Mouse (Mus musculus) heart, embryonic 14.5 days (tissue): ENCODE data around the gene C1qc. TPM values are rescaled to one million over a fixed set of nuclear protein-coding genes. Genes with fewer than 3 reads are reported as not detected.

ENCODE experiments used
- ATAC-seq: fragments of 200-750 bp; cut with Nextera tagmentation; 2 replicates; pipeline ENCODE4 v1.8.0; 2017; ENCODE audit warnings: low read depth, moderate TSS enrichment; ENCODE audit not compliant: insufficient number of reproducible peaks, insufficient read depth, low FRiP score
- H3K27ac ChIP-seq, 2 experiments: fragments of 200-500 bp in 1 of 2; fragments of 300-500 bp in 1 of 2; sonication (generic) in 1 of 2; replicated peaks in 1 of 2; 2 replicates each; pipeline ENCODE4 v1.5.1; 2012 to 2014; ENCODE audit warnings: low read depth in 2 of 2, low read length in 2 of 2, control low read depth in 1 of 2, mild to moderate bottlenecking in 1 of 2, mixed read lengths in 1 of 2; ENCODE audit not compliant: control insufficient read depth in 1 of 2, insufficient read depth in 1 of 2
- H3K27me3 ChIP-seq: fragments of 300-500 bp; sonication (generic); 2 replicates; pipeline ENCODE4 v1.6.1; 2014; ENCODE audit warnings: mild to moderate bottlenecking, low read length, control low read depth; ENCODE audit not compliant: control insufficient read depth, insufficient read depth
- H3K36me3 ChIP-seq: fragments of 300-500 bp; sonication (generic); 2 replicates; pipeline ENCODE4 v1.6.1; 2014; ENCODE audit warnings: mild to moderate bottlenecking, control low read depth, low read length, mixed read lengths; ENCODE audit not compliant: control insufficient read depth, insufficient read depth
- H3K4me1 ChIP-seq, 2 experiments: fragments of 200-500 bp in 1 of 2; fragments of 300-500 bp in 1 of 2; sonication (generic) in 1 of 2; 2 replicates each; pipeline ENCODE4 v1.6.1; 2012 to 2014; ENCODE audit warnings: low read length in 2 of 2, control low read depth in 1 of 2, mixed read lengths in 1 of 2; ENCODE audit not compliant: control insufficient read depth in 2 of 2, insufficient read depth in 2 of 2
- H3K4me2 ChIP-seq: fragments of 300-500 bp; sonication (generic); 2 replicates; pipeline ENCODE4 v1.6.1; 2014; ENCODE audit warnings: mild to moderate bottlenecking, low read length
- H3K4me3 ChIP-seq, 2 experiments: fragments of 200-500 bp in 1 of 2; fragments of 300-500 bp in 1 of 2; sonication (generic) in 1 of 2; 2 replicates each; pipeline ENCODE4 v1.5.1; 2012 to 2014; ENCODE audit warnings: low read length in 2 of 2, mild to moderate bottlenecking in 2 of 2, control low read depth in 1 of 2, low read depth in 1 of 2, moderate library complexity in 1 of 2; ENCODE audit not compliant: control insufficient read depth in 1 of 2, insufficient read depth in 1 of 2
- H3K9ac ChIP-seq: fragments of 300-500 bp; sonication (generic); 2 replicates; pipeline ENCODE4 v1.6.1; 2014; ENCODE audit warnings: mild to moderate bottlenecking, low read length
- H3K9me3 ChIP-seq: fragments of 300-500 bp; sonication (generic); 2 replicates; pipeline ENCODE4 v1.6.1; 2016; ENCODE audit warnings: low read length, control low read depth; ENCODE audit not compliant: control insufficient read depth
- WGBS: fragments of 180-500 bp; shearing (Covaris S2); extraction: QIAGEN DNeasy Blood & Tissue Kit; methylation state at CpG from one replicate; pipeline ENCODE4 v1.1.7; 2014; 5-methylcytosine and 5-hydroxymethylcytosine counted together
- polyA plus RNA-seq: library from polyadenylated mRNA; unstranded; fragments of >200 nt; fragmentation: Nextera tagmentation; extraction: Ambion mirVana; gene quantifications from 2 replicates; pipeline ENCODE4 v1.2.1, GENCODE M21; 2014

C1qc gene
- polyA plus RNA-seq, 1 experiment from 2014 or later, result 28.1 TPM

GRCm38 (mm10) chr4:136863517-136863916, 29.3 kb downstream of the C1qc start:
- H3K9ac ChIP-seq, result no peak overlapping the region
- ATAC-seq, result no peak
- peaks cover 75% of the 10 kb centered on the region for H3K27me3 ChIP-seq
- WGBS, result 15% methylated on average over 9 of the region's 9 CpGs
- no peak overlapping the region for H3K27ac ChIP-seq
- no peak overlapping the region for H3K4me2 ChIP-seq
- no peaks in the 10 kb centered on the region for H3K9me3 ChIP-seq
- no peak overlapping the region for H3K4me3 ChIP-seq
- H3K36me3 ChIP-seq, result no peaks in the 10 kb centered on the region
- H3K4me1 ChIP-seq, result no peaks in the 10 kb centered on the region

- Histone ChIP-seq H3K4me1 (no peaks in the 10 kb centered on the region), H3K27ac (no peak overlapping the region), H3K27me3 (peaks cover 69% of the 10 kb centered on the region), H3K9ac (no peak overlapping the region), H3K4me3 (no peak overlapping the region), H3K4me2 (no peak overlapping the region), H3K9me3 (no peaks in the 10 kb centered on the region), H3K36me3 (no peaks in the 10 kb centered on the region)
- no peak for ATAC-seq
- WGBS, result 43% methylated on average over 2 of the region's 2 CpGs
Observed at GRCm38 (mm10) chr4:136862411-136862810, 30.5 kb downstream of the C1qc start.

DNA sequence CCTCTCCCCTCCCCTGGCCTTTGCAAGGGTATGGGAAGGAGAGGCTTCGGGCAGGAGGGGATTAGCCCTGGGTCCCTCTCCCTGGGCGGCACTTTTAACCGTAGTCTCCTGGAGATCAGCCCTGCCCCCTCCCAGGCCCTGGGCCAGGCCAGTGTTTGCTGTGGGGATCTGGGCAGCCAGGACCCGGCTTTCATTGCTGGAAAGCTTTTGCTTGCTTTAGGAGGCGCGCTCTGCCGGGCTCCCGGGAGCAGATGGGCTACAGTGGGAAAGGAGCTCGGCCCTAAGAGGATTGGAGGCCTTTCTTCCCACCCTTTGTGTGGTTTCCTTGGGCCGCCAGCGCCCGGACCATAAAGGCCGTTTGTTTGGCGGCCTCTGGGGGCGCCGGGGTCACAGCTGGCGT, 31.1 kb downstream of the C1qc start:
- no peak for ATAC-seq
- no peaks in the 10 kb centered on the region for H3K36me3 ChIP-seq
- H3K27ac ChIP-seq, result no peak overlapping the region
- 7% methylated on average over 17 of the region's 17 CpGs for WGBS
- peaks cover 65% of the 10 kb centered on the region for H3K27me3 ChIP-seq
- no peak overlapping the region for H3K4me3 ChIP-seq
- H3K9ac ChIP-seq, result no peak overlapping the region
- H3K4me2 ChIP-seq, result no peak overlapping the region
- H3K4me1 ChIP-seq, result no peaks in the 10 kb centered on the region
- no peaks in the 10 kb centered on the region for H3K9me3 ChIP-seq

GRCm38 (mm10) chr4:136860022-136860421, 32.8 kb downstream of the C1qc start:
- Histone ChIP-seq H3K36me3 (no peaks in the 10 kb centered on the region), H3K27me3 (peaks cover 59% of the 10 kb centered on the region), H3K4me1 (no peaks in the 10 kb centered on the region), H3K4me3 (no peak overlapping the region), H3K4me2 (no peak overlapping the region), H3K9ac (no peak overlapping the region), H3K9me3 (no peaks in the 10 kb centered on the region), H3K27ac (no peak overlapping the region)
- no peak for ATAC-seq
- 78% methylated on average over 7 of the region's 7 CpGs for WGBS

GRCm38 (mm10) chr4:136855081-136855480, 37.8 kb downstream of the C1qc start:
- no peak overlapping the region for H3K4me2 ChIP-seq
- H3K36me3 ChIP-seq, result no peaks in the 10 kb centered on the region
- no peaks in the 10 kb centered on the region for H3K4me1 ChIP-seq
- H3K27me3 ChIP-seq, result peaks cover 15% of the 10 kb centered on the region; the same call in 1 of the 2 replicates
- H3K4me3 ChIP-seq, result no peak overlapping the region
- H3K27ac ChIP-seq, result no peak overlapping the region
- 29% methylated on average over 6 of the region's 6 CpGs for WGBS
- no peak for ATAC-seq
- H3K9me3 ChIP-seq, result no peaks in the 10 kb centered on the region
- H3K9ac ChIP-seq, result no peak overlapping the region

DNA sequence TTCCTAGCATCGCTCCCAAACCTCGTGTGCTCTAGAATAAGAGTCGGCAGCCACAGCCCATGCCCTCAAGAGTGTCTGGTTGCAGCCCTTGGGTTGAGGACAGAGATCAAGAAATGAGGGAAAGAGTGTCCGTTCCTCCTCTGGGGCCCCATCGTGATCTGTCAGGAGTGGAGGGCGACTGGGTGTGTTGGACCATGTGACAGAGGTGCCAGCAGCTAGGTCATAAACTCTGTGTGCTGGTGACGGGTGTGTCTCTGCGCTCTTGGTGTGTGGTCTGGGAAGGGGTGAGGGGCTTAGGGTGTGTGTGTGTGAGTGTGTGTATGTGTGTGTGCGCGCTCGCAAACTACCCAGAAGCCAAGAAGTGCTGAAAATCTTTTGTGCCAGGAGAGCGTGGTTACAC, 39.9 kb downstream of the C1qc start:
- WGBS, result 81% methylated on average over 12 of the region's 12 CpGs
- Histone ChIP-seq H3K9me3 (no peaks in the 10 kb centered on the region), H3K27ac (no peak overlapping the region), H3K27me3 (peaks cover 20% of the 10 kb centered on the region), H3K4me1 (no peaks in the 10 kb centered on the region), H3K9ac (no peak overlapping the region), H3K36me3 (no peaks in the 10 kb centered on the region), H3K4me3 (no peak overlapping the region), H3K4me2 (no peak overlapping the region)
- no peak for ATAC-seq

- no peaks in the 10 kb centered on the region for H3K4me1 ChIP-seq
- H3K27ac ChIP-seq, result no peak overlapping the region
- peaks cover 24% of the 10 kb centered on the region for H3K27me3 ChIP-seq
- no peak overlapping the region for H3K9ac ChIP-seq
- no peak for ATAC-seq
- H3K4me3 ChIP-seq, result no peak overlapping the region
- 66% methylated on average over 5 of the region's 5 CpGs for WGBS
- no peaks in the 10 kb centered on the region for H3K36me3 ChIP-seq
- H3K9me3 ChIP-seq, result no peaks in the 10 kb centered on the region
- no peak overlapping the region for H3K4me2 ChIP-seq
Observed at GRCm38 (mm10) chr4:136852119-136852518, 40.7 kb downstream of the C1qc start.

DNA sequence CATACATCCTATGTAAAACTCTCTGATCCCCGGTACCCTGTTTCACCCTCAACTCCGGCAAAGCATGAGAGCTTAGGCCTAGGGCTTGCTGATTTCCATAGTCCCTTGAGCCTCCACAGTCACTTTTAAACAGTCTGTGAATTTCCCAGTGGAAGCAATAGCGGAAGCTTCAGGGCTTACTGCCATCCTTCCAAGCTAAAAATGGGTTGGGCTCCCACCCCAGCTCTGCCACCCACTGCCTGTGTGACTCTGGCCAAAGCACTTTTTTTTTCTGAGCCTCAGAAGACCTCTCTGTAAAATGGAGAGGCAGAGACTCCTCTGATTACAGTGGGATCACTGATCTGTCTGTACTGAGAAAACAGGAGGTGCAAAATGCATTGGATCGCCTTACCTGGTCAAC, 44.3 kb downstream of the C1qc start:
- no peak overlapping the region for H3K4me2 ChIP-seq
- H3K27me3 ChIP-seq, result peaks cover 23% of the 10 kb centered on the region
- no peaks in the 10 kb centered on the region for H3K36me3 ChIP-seq
- no peaks in the 10 kb centered on the region for H3K4me1 ChIP-seq
- 60% methylated on average over 4 of the region's 4 CpGs for WGBS
- no peak overlapping the region for H3K4me3 ChIP-seq
- no peak overlapping the region for H3K27ac ChIP-seq
- ATAC-seq, result no peak
- H3K9me3 ChIP-seq, result no peaks in the 10 kb centered on the region
- no peak overlapping the region for H3K9ac ChIP-seq
